Mouse (Mus musculus): ENCODE measurements around the gene Msh5.

- no peak for TF ChIP-seq CHD2 (IDR thresholded peaks at IDR 0.05; ENCODE audit: low read depth, low read length)
- no peak for TF ChIP-seq HCFC1 (IDR thresholded peaks at IDR 0.05; ENCODE audit: borderline replicate concordance, insufficient read depth, low read length)
- no peak for TF ChIP-seq ZNF384 (IDR thresholded peaks at IDR 0.05; ENCODE audit: low read depth, low read length)
- no peak for TF ChIP-seq MAFK (IDR thresholded peaks at IDR 0.05; ENCODE audit: insufficient read depth, low read depth, low read length)
These were observed 3.0 kb upstream of the Msh5 start, which contains the start of gene Clic1 for GRCm38 (mm10) chr17:35049561-35050016.
